Mouse (Mus musculus) CH12.LX (cell line): ENCODE measurements around the gene Gpr108. TPM values are rescaled to one million over a fixed set of nuclear protein-coding genes. Genes with fewer than 3 reads are reported as not detected.
A peak's percentile ranks its signal among the peaks of the same experiment; 100 is the strongest.

Experiments used
- DNase-seq: peaks from one replicate; pipeline ENCODE4 v3.0.0-alpha.2; 2013; ENCODE audit errors: extremely low read depth
- H3K27ac ChIP-seq: 2 replicates; pipeline ENCODE4 v1.5.1; 2012; ENCODE audit warnings: low read depth, mild to moderate bottlenecking, control low read depth, moderate library complexity; ENCODE audit not compliant: insufficient read depth
- H3K27me3 ChIP-seq: replicated peaks from 2 replicates; pipeline ENCODE3; 2012; ENCODE audit warnings: inconsistent platforms
- H3K36me3 ChIP-seq, 2 experiments: replicated peaks in 1 of 2; 2 replicates each; pipeline versions ENCODE3 to v1.6.1; 2012; ENCODE audit warnings: inconsistent platforms in 1 of 2, low read length in 1 of 2, mild to moderate bottlenecking in 1 of 2, mixed read lengths in 1 of 2, moderate library complexity in 1 of 2; ENCODE audit not compliant: control insufficient read depth in 1 of 2, insufficient read depth in 1 of 2
- H3K4me1 ChIP-seq, 2 experiments: 2 replicates each; pipeline ENCODE4 v1.6.1; 2012; ENCODE audit warnings: inconsistent platforms in 1 of 2, moderate library complexity in 1 of 2; ENCODE audit not compliant: insufficient read depth in 2 of 2, control insufficient read depth in 1 of 2
- H3K4me2 ChIP-seq: 2 replicates; pipeline ENCODE4 v1.6.1; 2012; ENCODE audit warnings: low read depth, mild to moderate bottlenecking, control low read depth; ENCODE audit not compliant: poor library complexity, insufficient read depth, severe bottlenecking
- H3K4me3 ChIP-seq, 3 experiments: fragments of 150-350 bp in 1 of 3; sonication (generic) in 1 of 3; replicated peaks in 1 of 3; 2 replicates each; pipeline versions ENCODE3 to v1.5.1; 2011 to 2012; ENCODE audit warnings: low read depth in 2 of 3, low read length in 2 of 3, mild to moderate bottlenecking in 2 of 3, moderate library complexity in 2 of 3, control low read depth in 1 of 3, improper control_type of control experiment in 1 of 3, inconsistent platforms in 1 of 3, mixed read lengths in 1 of 3; ENCODE audit not compliant: poor library complexity in 1 of 3
- H3K79me2 ChIP-seq: replicated peaks from 2 replicates; pipeline ENCODE4 v1.6.1; 2012; ENCODE audit warnings: mild to moderate bottlenecking, moderate library complexity; ENCODE audit not compliant: control insufficient read depth, poor library complexity, insufficient read depth, severe bottlenecking; ENCODE audit errors: extremely low read depth
- H3K9ac ChIP-seq: 2 replicates; pipeline ENCODE4 v1.6.1; 2012; ENCODE audit warnings: low read depth, mild to moderate bottlenecking, control low read depth, moderate library complexity; ENCODE audit not compliant: insufficient read depth
- H3K9me3 ChIP-seq: replicated peaks from 2 replicates; pipeline ENCODE3; 2012; ENCODE audit warnings: low read length, inconsistent platforms, mixed read lengths
- BHLHE40 ChIP-seq: IDR thresholded peaks from 2 replicates; pipeline ENCODE4 v1.6.1; 2011; ENCODE audit warnings: mild to moderate bottlenecking, low read depth, low read length, improper control_type of control experiment
- CHD1 ChIP-seq: IDR thresholded peaks from 2 replicates; pipeline ENCODE4 v1.6.1; 2012; ENCODE audit warnings: low read depth, low read length, improper control_type of control experiment, inconsistent platforms
- E2F4 ChIP-seq: IDR thresholded peaks from 2 replicates; pipeline ENCODE4 v1.6.1; 2011; ENCODE audit warnings: low read depth, low read length, improper control_type of control experiment; ENCODE audit not compliant: insufficient replicate concordance
- ELF1 ChIP-seq: IDR thresholded peaks from 2 replicates; pipeline ENCODE4 v1.6.1; 2014; ENCODE audit warnings: low read depth, mild to moderate bottlenecking, inconsistent platforms, low read length, improper control_type of control experiment
- ETS1 ChIP-seq: conservative IDR thresholded peaks from 2 replicates; pipeline ENCODE4 v1.6.1; 2012; ENCODE audit warnings: low read depth, mild to moderate bottlenecking, inconsistent platforms, low read length, improper control_type of control experiment, moderate library complexity
- GABPA ChIP-seq: IDR thresholded peaks from 2 replicates; pipeline ENCODE4 v1.6.1; 2012; ENCODE audit warnings: low read depth, low read length, improper control_type of control experiment, inconsistent platforms; ENCODE audit not compliant: insufficient replicate concordance
- IRF4 ChIP-seq: IDR thresholded peaks from 2 replicates; pipeline ENCODE4 v1.6.1; 2014; ENCODE audit warnings: low read depth, mild to moderate bottlenecking, inconsistent platforms, low read length, improper control_type of control experiment
- JUN ChIP-seq: IDR thresholded peaks from 2 replicates; pipeline ENCODE4 v1.6.1; 2011; ENCODE audit warnings: low read depth, mild to moderate bottlenecking, low read length, improper control_type of control experiment, moderate library complexity; ENCODE audit not compliant: insufficient read depth
- JUND ChIP-seq: conservative IDR thresholded peaks from 2 replicates; pipeline ENCODE4 v1.6.1; 2011; ENCODE audit warnings: low read depth, low read length, improper control_type of control experiment
- KAT2A ChIP-seq: IDR thresholded peaks from 2 replicates; pipeline ENCODE4 v1.6.1; 2012; ENCODE audit warnings: low read length, improper control_type of control experiment, inconsistent platforms; ENCODE audit not compliant: insufficient replicate concordance
- MAFK ChIP-seq: IDR thresholded peaks from 2 replicates; pipeline ENCODE4 v1.6.1; 2011; ENCODE audit warnings: low read length, improper control_type of control experiment; ENCODE audit not compliant: insufficient replicate concordance
- MAZ ChIP-seq: IDR thresholded peaks from 2 replicates; pipeline ENCODE4 v1.6.1; 2012; ENCODE audit warnings: low read depth, mild to moderate bottlenecking, inconsistent platforms, low read length, improper control_type of control experiment, moderate library complexity
- MXI1 ChIP-seq: IDR thresholded peaks from 2 replicates; pipeline ENCODE4 v1.6.1; 2011; ENCODE audit warnings: mild to moderate bottlenecking, low read depth, low read length, improper control_type of control experiment
- MYC ChIP-seq: IDR thresholded peaks from 2 replicates; pipeline ENCODE4 v1.6.1; 2011; ENCODE audit warnings: low read depth, mild to moderate bottlenecking, improper control_type of control experiment, low read length
- NELFE ChIP-seq: IDR thresholded peaks from 2 replicates; pipeline ENCODE4 v1.6.1; 2011; ENCODE audit warnings: low read depth, low read length, improper control_type of control experiment
- NRF1 ChIP-seq: IDR thresholded peaks from 2 replicates; pipeline ENCODE4 v1.6.1; 2014; ENCODE audit warnings: low read depth, mild to moderate bottlenecking, inconsistent platforms, low read length, improper control_type of control experiment, moderate library complexity
- TBP ChIP-seq: conservative IDR thresholded peaks from 2 replicates; pipeline ENCODE4 v1.6.1; 2011; ENCODE audit warnings: low read depth, low read length, improper control_type of control experiment
- UBTF ChIP-seq: IDR thresholded peaks from 2 replicates; pipeline ENCODE4 v1.6.1; 2012; ENCODE audit warnings: low read depth, mild to moderate bottlenecking, inconsistent platforms, low read length, improper control_type of control experiment, moderate library complexity
- USF2 ChIP-seq: conservative IDR thresholded peaks from 2 replicates; pipeline ENCODE4 v1.6.1; 2011; ENCODE audit warnings: low read depth, low read length, improper control_type of control experiment
- ZC3H11A ChIP-seq: IDR thresholded peaks from 2 replicates; pipeline ENCODE4 v1.6.1; 2012; ENCODE audit warnings: low read depth, mild to moderate bottlenecking, inconsistent platforms, low read length, improper control_type of control experiment
- ZKSCAN1 ChIP-seq: IDR thresholded peaks from 2 replicates; pipeline ENCODE4 v1.6.1; 2012; ENCODE audit warnings: low read depth, inconsistent platforms, low read length, improper control_type of control experiment, borderline replicate concordance
- ZMIZ1 ChIP-seq: IDR thresholded peaks from 2 replicates; pipeline ENCODE4 v1.6.1; 2012; ENCODE audit warnings: low read depth, mild to moderate bottlenecking, inconsistent platforms, low read length, improper control_type of control experiment
- ZNF384 ChIP-seq: IDR thresholded peaks from 2 replicates; pipeline ENCODE4 v1.6.1; 2012; ENCODE audit warnings: low read depth, low read length, improper control_type of control experiment, inconsistent platforms
- dilution Hi-C: fragments of 300-500 bp; cut with MboI; formaldehyde crosslinking; loops from 2 replicates; pipeline ENCODE4 v1.14.3; 2020; ENCODE audit warnings: low sequenced_read_pairs; ENCODE audit not compliant: extremely low pct_unique_long_range_greater_than_20kb, extremely low pct_ligation_motif_present
- in situ Hi-C: fragments of 300-500 bp; cut with MboI; formaldehyde crosslinking; loops from 3 replicates; pipeline ENCODE4 v1.14.3; 2019; ENCODE audit warnings: low sequenced_read_pairs, low pct_ligation_motif_present, low pct_unique_long_range_greater_than_20kb, mixed read lengths
- polyA plus RNA-seq: library from polyadenylated mRNA; unstranded; fragments of >175 nt; gene quantifications from 2 replicates; pipeline ENCODE4 v1.2.1, GENCODE M21; 2012; ENCODE audit warnings: low read depth; ENCODE audit not compliant: insufficient read length
- total RNA-seq, 2 experiments: library from RNA; depleted of rRNA; stranded (reverse); fragments of 300-350 nt in 1 of 2; fragments of >200 nt in 1 of 2; gene quantifications; 2 replicates each; pipeline ENCODE4 v1.2.3; 2012 to 2014

The Gpr108 gene
- total and polyA plus RNA-seq, 3 experiments: 20.2 to 32.0 (median 25.0) TPM

DNA sequence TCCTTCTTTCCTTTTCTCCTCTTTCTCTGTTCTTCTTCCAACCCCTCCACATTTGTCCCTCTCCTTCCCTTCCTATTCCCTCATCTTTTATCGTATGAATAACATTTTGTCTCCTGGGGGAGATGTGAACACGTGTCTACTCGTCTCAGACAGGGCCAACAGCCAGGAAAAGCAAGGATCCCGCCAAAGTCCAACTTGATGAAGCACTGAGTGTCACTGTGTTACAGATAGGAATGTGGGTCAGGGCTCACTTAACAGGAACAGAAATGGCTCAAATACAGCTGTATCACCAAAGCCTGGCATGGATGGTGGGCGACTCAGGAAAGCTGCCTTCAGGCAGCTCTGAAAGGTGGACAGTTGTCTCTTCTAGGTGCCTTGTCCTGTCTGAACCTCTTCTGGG, 41.0 kb upstream of the Gpr108 start:
- Histone ChIP-seq H3K4me3 (peak overlapping the region in 1 of 3 experiments; percentile 35), H3K27ac (peak overlapping the region; percentile 99), H3K27me3 (no peaks in the 10 kb centered on the region), H3K79me2 (peaks cover 86% of the 10 kb centered on the region), H3K4me1 (peaks cover 54 to 83% of the 10 kb centered on the region in 2 experiments), H3K4me2 (peak overlapping the region; percentile 72; the same call in 1 of the 2 replicates), H3K9me3 (peaks cover 16% of the 10 kb centered on the region), H3K36me3 (peaks cover 30 to 69% of the 10 kb centered on the region in 2 experiments), H3K9ac (no peak overlapping the region)
- TF ChIP-seq UBTF (no peak), MAZ (no peak), MXI1 (no peak), NELFE (no peak), CHD1 (no peak), BHLHE40 (no peak), KAT2A (no peak)
- DNase-seq: no peak
- in situ Hi-C loops: no loop called here
- dilution Hi-C loops: no loop called here

DNA sequence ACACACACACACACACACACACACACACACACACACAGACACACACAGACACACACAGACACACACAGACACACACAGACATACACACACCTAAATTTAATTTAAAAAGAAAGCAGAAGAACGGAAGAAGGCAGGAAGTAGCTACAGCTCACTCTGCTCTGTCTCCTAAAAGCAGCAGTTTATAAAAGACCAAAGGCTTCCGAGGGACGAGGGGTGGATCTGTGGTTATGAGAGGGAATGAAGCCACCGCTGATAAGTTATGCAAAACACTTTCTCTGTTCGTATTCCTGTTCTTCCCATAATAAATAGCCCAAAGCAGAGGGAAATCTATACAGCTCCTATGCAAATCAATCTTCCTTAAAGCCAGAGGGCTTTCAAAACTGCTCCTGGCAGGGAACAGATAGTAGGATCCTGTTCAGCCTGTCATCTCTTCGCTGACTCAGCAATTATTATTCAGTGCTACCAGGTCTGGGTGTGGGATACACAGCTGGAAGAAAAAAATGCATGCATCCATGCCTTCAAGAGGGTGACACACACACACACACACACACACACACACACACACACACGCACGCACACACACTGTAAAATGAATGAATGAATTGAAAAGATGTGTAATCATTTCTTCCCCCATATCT, 38.6 kb upstream of the Gpr108 start:
- Histone ChIP-seq H3K4me1 (peaks cover 61 to 87% of the 10 kb centered on the region in 2 experiments), H3K4me3 (no peak overlapping the region)
- no peak for DNase-seq

DNA sequence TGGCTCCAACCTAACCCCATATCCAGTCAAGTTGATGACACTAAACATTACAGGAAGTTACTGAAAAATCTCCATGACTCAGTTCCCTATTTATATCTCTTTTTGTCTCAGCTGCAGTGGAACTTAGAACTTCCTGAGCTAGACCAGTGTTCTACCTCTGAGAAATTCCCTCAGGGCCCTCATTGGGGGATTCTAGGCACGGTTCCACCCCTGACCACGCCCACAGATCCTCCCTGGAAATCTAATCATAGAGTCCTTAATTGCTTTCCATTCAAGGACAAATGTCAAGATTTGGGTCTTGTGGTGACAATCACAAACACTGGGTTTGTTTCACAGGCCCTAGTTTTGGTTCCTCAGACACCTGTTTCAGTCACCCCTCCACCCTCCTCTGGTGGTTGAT, 36.8 kb upstream of the Gpr108 start:
- in situ Hi-C loops: no loop called here
- DNase-seq: peak; percentile 78
- peaks cover 97% of the 10 kb centered on the region for H3K79me2 ChIP-seq
- H3K36me3 ChIP-seq: peaks cover 33 to 71% of the 10 kb centered on the region in 2 experiments
- H3K4me1 ChIP-seq: peaks cover 60 to 86% of the 10 kb centered on the region in 2 experiments
- peak overlapping the region; percentile 93 for H3K27ac ChIP-seq
- H3K9me3 ChIP-seq: peaks cover 16% of the 10 kb centered on the region
- H3K9ac ChIP-seq: 0 out of 2 replicates have a peak overlapping the region, but pooled peaks have one; percentile 1
- dilution Hi-C loops: no loop called here
- peak overlapping the region; percentile 54; the same call in 1 of the 2 replicates for H3K4me2 ChIP-seq
- H3K27me3 ChIP-seq: no peaks in the 10 kb centered on the region
- no peak overlapping the region for H3K4me3 ChIP-seq
- TF ChIP-seq ZC3H11A (no peak), ZMIZ1 (no peak), JUN (peak; percentile 84), TBP (0 out of 2 replicates have a peak, but pooled peaks have one; percentile 22), NRF1 (no peak), CHD1 (no peak), E2F4 (no peak), USF2 (no peak), MAFK (0 out of 2 replicates have a peak, but pooled peaks have one; percentile 42), ZKSCAN1 (no peak), MYC (no peak), BHLHE40 (peak; percentile 60), GABPA (no peak), JUND (peak; percentile 84), ETS1 (peak; percentile 91), IRF4 (peak; percentile 85), MXI1 (0 out of 2 replicates have a peak, but pooled peaks have one; percentile 12), ELF1 (peak; percentile 41)

More for the DNA sequence above, 38.6 kb upstream of the Gpr108 start:
- Histone ChIP-seq H3K27ac (0 out of 2 replicates have a peak overlapping the region, but pooled peaks have one; percentile 23), H3K9me3 (peaks cover 16% of the 10 kb centered on the region), H3K36me3 (peaks cover 33 to 70% of the 10 kb centered on the region in 2 experiments), H3K4me2 (no peak overlapping the region), H3K79me2 (peaks cover 88% of the 10 kb centered on the region), H3K9ac (no peak overlapping the region), H3K27me3 (no peaks in the 10 kb centered on the region)
- in situ Hi-C loops: no loop called here
- dilution Hi-C loops: no loop called here
- TF ChIP-seq ZNF384: no peak
- TF ChIP-seq MAFK: peak; percentile 99
